Mouse (Mus musculus) myocyte (in vitro differentiated cells): ENCODE measurements around the gene Prnd. TPM values are rescaled to one million over a fixed set of nuclear protein-coding genes. Genes with fewer than 3 reads are reported as not detected.

Source experiments
- H3K27me3 ChIP-seq: one replicate; pipeline ENCODE4 v1.6.1; 2011; ENCODE audit not compliant: control insufficient read depth, insufficient read depth, insufficient read length
- H3K36me3 ChIP-seq: one replicate; pipeline ENCODE4 v1.6.1; 2011; ENCODE audit not compliant: control insufficient read depth, insufficient read depth
- H3K4me2 ChIP-seq: one replicate; pipeline ENCODE4 v1.6.1; 2011; ENCODE audit warnings: low read depth, control low read depth
- H3K4me3 ChIP-seq: one replicate; pipeline ENCODE4 v1.5.1; 2011; ENCODE audit warnings: mild to moderate bottlenecking, control low read depth, moderate library complexity
- H3K79me2 ChIP-seq: one replicate; pipeline ENCODE4 v1.6.1; 2011; ENCODE audit not compliant: control insufficient read depth, insufficient read depth
- H3ac ChIP-seq: one replicate; pipeline ENCODE4 v1.6.1; 2011; ENCODE audit not compliant: control insufficient read depth, insufficient read length
- CEBPB ChIP-seq: IDR thresholded peaks from 2 replicates; pipeline ENCODE4 v1.6.1; 2011; ENCODE audit warnings: mild to moderate bottlenecking, moderate library complexity; ENCODE audit not compliant: poor library complexity, insufficient read depth, severe bottlenecking
- E2F4 ChIP-seq: IDR thresholded peaks from one replicate; pipeline ENCODE4 v1.6.1; 2011; ENCODE audit warnings: mild to moderate bottlenecking, control low read depth, moderate library complexity; ENCODE audit not compliant: insufficient read depth
- MAX ChIP-seq: IDR thresholded peaks from one replicate; pipeline ENCODE4 v1.6.1; 2011; ENCODE audit warnings: low read depth, mild to moderate bottlenecking, control low read depth
- MYOD1 ChIP-seq, 3 experiments: IDR thresholded peaks; one replicate each; pipeline ENCODE4 v1.6.1; 2011; ENCODE audit warnings: control low read depth in 2 of 3, low read depth in 2 of 3, mild to moderate bottlenecking in 2 of 3, moderate library complexity in 1 of 3; ENCODE audit not compliant: insufficient read length in 2 of 3, control insufficient read depth in 1 of 3
- MYOG ChIP-seq, 3 experiments: IDR thresholded peaks; one replicate each; pipeline ENCODE4 v1.6.1; 2011; ENCODE audit warnings: control low read depth in 2 of 3, low read depth in 2 of 3, mild to moderate bottlenecking in 2 of 3; ENCODE audit not compliant: insufficient read length in 2 of 3, control insufficient read depth in 1 of 3, insufficient read depth in 1 of 3
- POLR2A ChIP-seq: IDR thresholded peaks from one replicate; pipeline ENCODE4 v1.6.1; 2011; ENCODE audit warnings: low read depth, mild to moderate bottlenecking, control low read depth, moderate library complexity; ENCODE audit not compliant: insufficient read length
- POLR2AphosphoS2 ChIP-seq: IDR thresholded peaks from one replicate; pipeline ENCODE4 v1.6.1; 2011; ENCODE audit warnings: low read depth, control low read depth; ENCODE audit not compliant: insufficient read length
- REST ChIP-seq: IDR thresholded peaks from one replicate; pipeline ENCODE4 v1.6.1; 2011; ENCODE audit warnings: mild to moderate bottlenecking, control low read depth, moderate library complexity; ENCODE audit not compliant: insufficient read depth, insufficient read length
- SRF ChIP-seq: IDR thresholded peaks from one replicate; pipeline ENCODE4 v1.6.1; 2011; ENCODE audit warnings: low read depth; ENCODE audit not compliant: control insufficient read depth, insufficient read length
- TCF12 ChIP-seq: IDR thresholded peaks from one replicate; pipeline ENCODE4 v1.6.1; 2011; ENCODE audit warnings: mild to moderate bottlenecking, control low read depth; ENCODE audit not compliant: poor library complexity, insufficient read depth, severe bottlenecking
- TCF3 ChIP-seq: IDR thresholded peaks from one replicate; pipeline ENCODE4 v1.6.1; 2011; ENCODE audit warnings: low read depth, control low read depth; ENCODE audit not compliant: insufficient read length
- USF1 ChIP-seq: IDR thresholded peaks from one replicate; pipeline ENCODE4 v1.6.1; 2011; ENCODE audit warnings: low read depth, mild to moderate bottlenecking, control low read depth, moderate library complexity
- polyA plus RNA-seq: library from polyadenylated mRNA; unstranded; fragments of >200 nt; fragmentation: generic; extraction: Trizol; gene quantifications from one replicate; pipeline ENCODE4 v1.2.1, GENCODE M21; 2012; ENCODE audit warnings: missing spikeins

Prnd gene
- polyA plus RNA-seq, 1 experiment, result not detected

GRCm38 (mm10) chr2:131936410-131936809, 14.3 kb upstream of the Prnd start:
- no peak overlapping the region for H3K4me3 ChIP-seq
- H3K36me3 ChIP-seq, result peaks cover 21% of the 10 kb centered on the region
- no peak overlapping the region for H3ac ChIP-seq
- H3K27me3 ChIP-seq, result no peaks in the 10 kb centered on the region
- H3K79me2 ChIP-seq, result no peaks in the 10 kb centered on the region
- H3K4me2 ChIP-seq, result no peak overlapping the region
- TF ChIP-seq MAX (no peak), E2F4 (no peak), MYOG (IDR thresholded peaks at IDR 0.05; ENCODE audit: control insufficient read depth in 1 of 3, insufficient read depth in 1 of 3, insufficient read length in 2 of 3, low read depth in 2 of 3) (no peak), USF1 (no peak), SRF (no peak), CEBPB (no peak), MYOD1 (IDR thresholded peaks at IDR 0.05; ENCODE audit: control insufficient read depth in 1 of 3, insufficient read length in 2 of 3, low read depth in 2 of 3) (no peak), POLR2AphosphoS2 (no peak), TCF3 (no peak), REST (no peak), TCF12 (no peak), POLR2A (no peak)

DNA sequence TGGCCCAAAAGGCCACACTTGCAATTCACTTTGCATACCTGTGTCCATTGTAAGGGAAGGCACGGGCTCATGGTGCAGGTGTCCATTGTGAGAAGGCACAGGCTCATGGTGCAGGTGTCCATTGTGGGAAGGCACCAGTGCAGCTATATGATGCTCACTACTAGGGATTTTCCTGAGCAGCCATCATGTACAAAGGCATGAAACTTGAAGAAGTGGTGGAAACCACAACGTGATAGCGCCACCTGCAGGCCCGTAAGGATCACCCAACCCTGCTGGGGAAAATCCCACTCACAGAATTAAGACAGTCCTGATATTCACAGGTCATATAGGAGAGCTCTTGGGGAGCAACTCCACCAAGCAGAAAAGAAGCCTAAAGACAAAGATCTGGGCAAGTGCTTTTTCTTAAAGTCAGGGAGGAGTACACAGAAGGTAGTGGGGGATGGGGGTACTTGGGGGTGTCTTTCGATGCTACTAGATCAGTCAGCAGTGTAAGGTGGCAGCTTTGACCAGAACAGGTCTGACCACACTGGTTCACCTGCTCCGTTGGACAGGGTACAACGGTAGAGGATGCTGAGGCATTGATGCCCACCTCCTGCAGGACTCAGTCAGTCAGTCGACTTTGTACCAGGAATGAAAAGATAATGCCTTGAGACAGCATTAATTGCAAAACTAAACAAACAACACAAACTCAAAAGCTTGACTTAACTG, 11.1 kb upstream of the Prnd start:
- no peak for TF ChIP-seq CEBPB
- peak; percentile 44 for TF ChIP-seq POLR2AphosphoS2
- TF ChIP-seq POLR2A, result peak; percentile 33

DNA sequence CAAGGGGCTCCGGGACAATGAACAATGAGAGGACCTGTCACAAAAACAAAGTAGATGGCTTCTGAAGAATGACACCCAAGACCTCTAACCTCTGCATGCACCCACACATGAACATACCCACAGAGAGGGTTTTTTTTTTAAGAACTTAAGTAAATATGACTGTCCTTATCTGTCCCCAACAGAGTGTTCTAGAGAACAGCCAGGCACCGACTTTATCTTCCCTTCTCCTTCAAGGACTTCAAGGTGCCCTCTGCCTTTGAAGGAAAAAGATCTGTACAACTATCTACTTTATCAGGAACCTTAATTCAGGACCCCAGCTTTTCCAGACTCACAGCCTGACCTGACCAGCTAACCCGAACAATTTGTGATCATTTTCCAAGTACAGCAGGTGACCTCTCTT, 10.2 kb upstream of the Prnd start:
- Histone ChIP-seq H3K4me3 (no peak overlapping the region), H3K27me3 (no peaks in the 10 kb centered on the region), H3K79me2 (no peaks in the 10 kb centered on the region), H3K4me2 (no peak overlapping the region), H3ac (no peak overlapping the region), H3K36me3 (peaks cover 21% of the 10 kb centered on the region)
- TF ChIP-seq REST, result no peak
- TF ChIP-seq TCF3, result no peak
- TF ChIP-seq TCF12, result no peak
- no peak for TF ChIP-seq E2F4
- no peak for TF ChIP-seq POLR2A
- no peak for TF ChIP-seq USF1
- TF ChIP-seq SRF, result no peak
- TF ChIP-seq CEBPB, result no peak
- no peak for TF ChIP-seq MYOG (IDR thresholded peaks at IDR 0.05; ENCODE audit: control insufficient read depth in 1 of 3, insufficient read depth in 1 of 3, insufficient read length in 2 of 3, low read depth in 2 of 3)
- no peak for TF ChIP-seq MAX
- TF ChIP-seq POLR2AphosphoS2, result no peak
- no peak for TF ChIP-seq MYOD1 (IDR thresholded peaks at IDR 0.05; ENCODE audit: control insufficient read depth in 1 of 3, insufficient read length in 2 of 3, low read depth in 2 of 3)

More for the DNA sequence above, 11.1 kb upstream of the Prnd start:
- H3K79me2 ChIP-seq, result no peaks in the 10 kb centered on the region
- H3ac ChIP-seq, result no peak overlapping the region
- no peak overlapping the region for H3K4me2 ChIP-seq
- peaks cover 21% of the 10 kb centered on the region for H3K36me3 ChIP-seq
- no peaks in the 10 kb centered on the region for H3K27me3 ChIP-seq
- H3K4me3 ChIP-seq, result no peak overlapping the region

DNA sequence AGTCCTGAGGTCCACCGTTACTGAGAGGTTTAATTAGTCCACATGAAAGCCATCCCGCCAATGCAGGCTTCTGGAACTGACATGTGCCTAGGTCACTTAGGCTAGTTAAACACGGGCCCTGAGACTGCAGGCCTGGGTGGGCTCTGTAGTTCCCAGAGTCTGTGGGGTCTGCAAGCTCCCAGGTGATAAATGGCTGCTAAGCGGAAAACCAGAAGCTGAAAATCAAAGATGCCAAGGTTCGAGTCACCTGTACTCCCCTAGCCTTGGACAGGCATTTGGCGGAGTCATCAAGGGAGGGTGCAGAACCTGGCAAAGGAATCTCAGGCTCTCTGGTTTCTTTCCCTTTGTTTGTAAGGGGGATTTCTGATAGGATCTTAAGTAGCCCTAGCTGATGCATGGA, 9.2 kb upstream of the Prnd start:
- Histone ChIP-seq H3K4me2 (no peak overlapping the region), H3K4me3 (no peak overlapping the region), H3K27me3 (no peaks in the 10 kb centered on the region), H3ac (no peak overlapping the region), H3K36me3 (peaks cover 21% of the 10 kb centered on the region), H3K79me2 (no peaks in the 10 kb centered on the region)
- no peak for TF ChIP-seq SRF
- TF ChIP-seq TCF3, result no peak
- TF ChIP-seq USF1, result no peak
- TF ChIP-seq MYOG (IDR thresholded peaks at IDR 0.05; ENCODE audit: control insufficient read depth in 1 of 3, insufficient read depth in 1 of 3, insufficient read length in 2 of 3, low read depth in 2 of 3), result no peak
- no peak for TF ChIP-seq POLR2AphosphoS2
- no peak for TF ChIP-seq TCF12
- TF ChIP-seq E2F4, result no peak
- TF ChIP-seq REST, result no peak
- TF ChIP-seq POLR2A, result no peak
- TF ChIP-seq MAX, result no peak
- no peak for TF ChIP-seq CEBPB
- TF ChIP-seq MYOD1 (IDR thresholded peaks at IDR 0.05; ENCODE audit: control insufficient read depth in 1 of 3, insufficient read length in 2 of 3, low read depth in 2 of 3), result no peak

GRCm38 (mm10) chr2:131944370-131944769, 6.3 kb upstream of the Prnd start:
- H3K4me2 ChIP-seq, result no peak overlapping the region
- H3K36me3 ChIP-seq, result no peaks in the 10 kb centered on the region
- H3K79me2 ChIP-seq, result no peaks in the 10 kb centered on the region
- no peak overlapping the region for H3K4me3 ChIP-seq
- H3ac ChIP-seq, result no peak overlapping the region
- TF ChIP-seq MAX (no peak), TCF3 (no peak), USF1 (no peak), TCF12 (no peak), SRF (no peak), E2F4 (no peak), MYOD1 (IDR thresholded peaks at IDR 0.05; ENCODE audit: control insufficient read depth in 1 of 3, insufficient read length in 2 of 3, low read depth in 2 of 3) (no peak), POLR2A (no peak), POLR2AphosphoS2 (no peak), MYOG (IDR thresholded peaks at IDR 0.05; ENCODE audit: control insufficient read depth in 1 of 3, insufficient read depth in 1 of 3, insufficient read length in 2 of 3, low read depth in 2 of 3) (no peak), CEBPB (no peak), REST (no peak)
- H3K27me3 ChIP-seq, result no peaks in the 10 kb centered on the region
